Mouse (Mus musculus): Measurements from ENCODE around the gene Lgals2. TPM values are rescaled to one million over a fixed set of nuclear protein-coding genes. Genes with fewer than 3 reads are reported as not detected.
"Not testable (repeated sequence)": the region's sequence is repeated elsewhere in the genome, so short reads cannot be mapped to it uniquely, and the experiment has no call there.

Lgals2 gene
- total RNA-seq, 2 experiments from 2014 or later = not detected

DNA sequence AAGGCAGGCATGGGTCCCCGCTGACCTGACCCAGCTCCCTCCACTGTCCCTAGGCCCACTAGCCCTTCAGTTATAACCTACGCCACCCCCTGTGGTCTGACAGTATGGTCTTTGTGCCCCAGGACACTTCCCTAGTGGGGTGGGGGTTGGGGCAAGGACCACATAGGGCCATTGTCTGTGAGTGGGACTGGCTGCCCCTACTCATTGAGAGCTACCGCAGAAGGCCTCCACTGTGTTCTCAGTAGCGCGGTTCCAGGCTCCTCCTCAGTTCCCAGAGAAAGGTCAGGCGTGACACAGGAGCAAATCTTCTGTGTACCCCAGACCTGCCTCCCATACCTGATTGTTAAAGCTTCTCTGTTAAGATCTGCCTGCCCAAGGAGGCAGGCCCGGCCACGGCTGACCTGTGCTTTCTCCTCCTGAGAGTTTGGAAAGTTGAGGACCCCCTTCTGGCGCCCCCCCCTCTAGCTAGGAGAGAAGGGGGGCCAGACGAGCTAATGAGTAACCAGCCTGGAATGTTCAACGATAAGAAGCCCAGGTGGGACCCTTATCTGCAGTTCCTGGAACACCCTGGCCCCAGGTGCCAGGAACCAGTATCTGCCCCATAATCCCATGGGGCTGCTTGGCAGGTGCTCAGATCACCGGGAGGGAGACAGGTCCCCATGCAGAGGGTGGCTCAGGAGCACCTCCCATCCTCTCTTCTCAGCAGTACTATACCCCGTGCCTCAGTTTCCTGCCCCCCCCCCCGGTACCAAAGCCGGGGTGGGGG is 5.1 kb downstream of the Lgals2 start:
- DNase-seq (ENCODE audit: extremely low spot score in 1 of 2, low spot score in 2 of 2) = no peak
- no peak overlapping the region for H3K4me3 ChIP-seq
- TF ChIP-seq CTCF (IDR thresholded peaks at IDR 0.05) = no peak
- peak overlapping the region; percentile 50; the same call in 1 of the 2 replicates for H3K27ac ChIP-seq
- intact Hi-C loops (cut with DNase I) = no loop called here

DNA sequence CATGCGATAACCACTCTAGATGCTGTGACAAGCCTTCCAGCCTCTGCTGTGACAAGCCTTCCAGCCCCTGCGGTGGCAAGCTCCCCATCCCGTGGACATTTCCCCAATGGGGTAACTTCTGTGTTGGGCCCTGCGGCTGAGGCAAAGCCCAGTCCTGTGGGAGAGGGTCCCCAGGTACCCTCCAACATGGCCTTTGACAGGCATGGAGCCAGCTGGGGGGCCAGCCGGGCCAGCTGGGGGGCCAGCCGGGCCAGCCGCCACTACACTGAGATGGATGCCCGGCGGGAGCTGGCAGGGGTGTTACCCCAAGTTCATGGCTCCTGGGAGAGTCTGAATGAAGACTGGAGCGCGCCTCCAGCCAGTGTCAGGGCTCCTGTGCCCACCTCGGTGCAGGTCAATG is 5.8 kb downstream of the Lgals2 start:
- intact Hi-C loops (cut with DNase I) = loop anchor here (5.0 kb wide), 1 partner anchor 227 kb away; no protein-coding TSS in a partner anchor
- Histone ChIP-seq H3K4me3 (no peak overlapping the region), H3K27ac (no peak overlapping the region; the same call in 1 of the 2 replicates)
- DNase-seq (ENCODE audit: extremely low spot score in 1 of 2, low spot score in 2 of 2) = no peak
- TF ChIP-seq CTCF (IDR thresholded peaks at IDR 0.05) = no peak

DNA sequence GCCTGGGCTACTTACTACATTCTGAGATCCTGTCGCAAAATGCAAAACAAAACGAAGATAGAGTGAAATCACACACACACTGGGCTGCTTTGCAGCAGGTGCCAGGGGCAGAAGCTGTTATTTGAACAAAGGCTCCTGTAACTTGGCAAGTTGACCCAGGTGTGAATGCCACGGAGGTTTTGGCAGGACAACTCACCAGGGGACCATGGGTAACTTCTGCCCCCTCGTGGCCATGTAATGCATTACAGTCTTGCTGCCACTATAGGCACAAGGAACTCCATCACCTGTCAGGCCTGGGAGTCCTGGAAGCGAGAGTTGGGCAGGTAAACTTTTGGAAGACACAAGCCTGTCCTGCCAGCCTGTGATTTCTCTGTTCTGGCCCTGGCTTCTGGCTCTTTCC is 6.9 kb downstream of the Lgals2 start:
- 0 out of 2 replicates have a peak overlapping the region, but pooled peaks have one; percentile 6 for H3K27ac ChIP-seq
- intact Hi-C loops (cut with DNase I) = loop anchor here (1.0 to 5.0 kb wide), 2 partner anchors 22 to 226 kb away; no protein-coding TSS in a partner anchor

DNA sequence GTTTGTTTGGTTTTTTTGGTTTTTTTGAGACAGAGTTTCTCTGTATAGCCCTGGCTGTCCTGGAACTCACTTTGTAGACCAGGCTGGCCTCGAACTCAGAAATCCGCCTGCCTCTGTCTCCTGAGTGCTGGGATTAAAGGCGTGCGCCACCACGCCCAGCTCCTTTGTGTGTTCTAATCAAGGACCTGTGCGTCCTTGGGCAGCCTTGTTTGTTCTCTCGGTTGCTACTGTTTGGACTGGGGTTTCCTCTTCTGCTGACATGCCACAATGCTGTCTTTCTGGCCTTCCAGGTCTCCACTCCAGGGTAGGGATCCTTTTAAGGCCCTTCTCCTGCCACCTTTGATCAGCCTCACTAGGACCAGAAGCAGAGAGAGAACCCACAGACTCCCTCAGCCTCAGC is 8.5 kb downstream of the Lgals2 start:
- not testable (repeated sequence) for DNase-seq (ENCODE audit: extremely low spot score in 1 of 2, low spot score in 2 of 2); H3K4me3 ChIP-seq; H3K27ac ChIP-seq
- intact Hi-C loops (cut with DNase I) = loop anchor here (5.0 kb wide), 1 partner anchor 225 kb away; no protein-coding TSS in a partner anchor

More for the DNA sequence above, 6.9 kb downstream of the Lgals2 start:
- peak; percentile 72 to 83 for DNase-seq (ENCODE audit: extremely low spot score in 1 of 2, low spot score in 2 of 2)
- TF ChIP-seq CTCF (IDR thresholded peaks at IDR 0.05) = peak; percentile 95
- H3K4me3 ChIP-seq = no peak overlapping the region

DNA sequence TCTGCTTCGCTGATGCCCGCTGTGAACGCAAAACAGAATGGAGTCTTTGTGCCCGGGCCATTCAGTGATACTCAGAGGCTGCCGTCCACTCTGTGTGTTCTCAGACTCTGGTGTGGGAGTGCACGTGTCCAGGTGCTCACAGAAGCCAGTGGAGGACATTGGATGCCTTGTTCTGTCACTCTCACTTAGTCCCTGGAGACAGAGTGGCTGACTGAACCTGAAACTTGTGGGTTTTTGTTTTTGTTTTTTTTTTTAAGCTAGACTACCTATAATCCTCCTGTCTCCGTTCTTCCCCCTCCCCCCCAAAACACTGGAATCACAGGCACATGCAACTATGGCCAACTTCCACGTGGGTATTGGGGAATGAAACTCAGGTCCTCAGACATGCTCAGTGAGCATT is 9.0 kb downstream of the Lgals2 start:
- TF ChIP-seq CTCF (IDR thresholded peaks at IDR 0.05) = no peak
- Histone ChIP-seq H3K27ac (peak overlapping the region; percentile 66; the same call in 1 of the 2 replicates), H3K4me3 (no peak overlapping the region)
- intact Hi-C loops (cut with DNase I) = loop anchor here (5.0 kb wide), 1 partner anchor 224 kb away; no protein-coding TSS in a partner anchor
- no peak for DNase-seq (ENCODE audit: extremely low spot score in 1 of 2, low spot score in 2 of 2)

DNA sequence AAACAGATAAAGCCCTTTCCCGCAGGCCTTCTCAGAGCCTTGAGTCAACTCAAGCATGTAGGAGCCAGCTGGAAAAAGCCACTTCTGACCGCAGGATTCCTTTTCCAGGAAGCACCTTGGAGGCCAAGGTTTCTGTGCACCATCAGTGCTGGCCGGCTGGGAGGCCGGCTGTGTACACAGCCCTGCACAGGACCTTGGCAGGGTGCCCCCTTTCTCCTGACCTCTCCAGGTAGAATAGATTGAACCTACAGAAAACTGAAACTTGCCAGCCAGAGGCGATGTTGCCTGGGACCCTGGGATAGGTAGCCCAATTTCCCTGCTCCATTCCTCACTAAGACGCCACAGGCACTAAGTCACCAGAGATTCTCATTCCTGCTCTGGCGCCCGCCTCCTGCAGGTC is 9.5 kb downstream of the Lgals2 start:
- no peak for TF ChIP-seq CTCF (IDR thresholded peaks at IDR 0.05)
- DNase-seq (ENCODE audit: extremely low spot score in 1 of 2, low spot score in 2 of 2) = no peak
- intact Hi-C loops (cut with DNase I) = loop anchor here (5.0 kb wide), 1 partner anchor 224 kb away; no protein-coding TSS in a partner anchor
- no peak overlapping the region for H3K4me3 ChIP-seq
- peak overlapping the region; percentile 66 for H3K27ac ChIP-seq

DNA sequence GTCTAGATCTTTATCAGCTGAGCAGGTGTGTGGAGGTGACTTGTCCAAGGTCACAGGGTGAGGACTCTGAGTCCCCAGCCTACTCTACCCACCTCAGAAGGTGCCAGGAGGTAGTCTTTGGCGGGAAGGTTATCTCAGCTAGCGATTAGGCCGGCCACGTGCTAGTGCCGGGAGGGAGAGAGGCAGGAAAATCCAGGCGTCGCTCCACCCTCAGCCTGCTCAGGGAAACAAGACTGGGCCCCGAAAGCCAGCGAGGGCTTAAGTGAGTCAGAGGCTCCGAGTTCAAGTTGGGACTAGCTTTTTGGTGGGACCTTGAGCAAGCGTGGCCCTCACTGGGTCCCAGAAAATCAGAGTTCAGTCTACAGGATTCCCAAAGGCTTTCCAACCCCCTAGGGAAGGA is 10.0 kb downstream of the Lgals2 start:
- peak overlapping the region; percentile 66 for H3K27ac ChIP-seq
- intact Hi-C loops (cut with DNase I) = loop anchor here (5.0 kb wide), 1 partner anchor 223 kb away; no protein-coding TSS in a partner anchor
- TF ChIP-seq CTCF (IDR thresholded peaks at IDR 0.05) = no peak
- DNase-seq (ENCODE audit: extremely low spot score in 1 of 2, low spot score in 2 of 2) = no peak
- H3K4me3 ChIP-seq = peak overlapping the region; percentile 16; the same call in 1 of the 2 replicates

DNA sequence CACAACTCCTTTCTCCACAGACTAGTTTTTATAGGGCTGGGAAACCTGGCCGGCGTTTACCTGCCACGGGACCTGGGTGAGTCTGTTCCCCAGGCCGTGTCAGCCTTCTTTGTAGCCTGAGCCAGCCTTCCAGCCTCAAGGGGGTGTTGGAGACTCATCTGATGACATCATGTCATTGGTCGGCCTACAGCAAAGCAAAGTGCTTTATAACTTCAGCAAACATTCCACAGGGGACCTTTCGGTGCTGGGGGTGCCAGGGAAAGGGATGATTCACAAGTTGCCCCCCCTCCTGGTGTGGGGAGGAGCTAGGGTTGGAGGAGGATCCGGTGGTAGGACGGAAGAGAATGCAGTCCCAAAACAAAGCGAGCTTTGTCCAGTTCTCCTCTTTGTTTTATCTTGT is 10.5 kb downstream of the Lgals2 start:
- H3K27ac ChIP-seq = peak overlapping the region; percentile 95
- peak overlapping the region; percentile 43 for H3K4me3 ChIP-seq
- intact Hi-C loops (cut with DNase I) = loop anchor here (5.0 kb wide), 1 partner anchor 222 kb away; no protein-coding TSS in a partner anchor
- DNase-seq (ENCODE audit: extremely low spot score in 1 of 2, low spot score in 2 of 2) = no peak
- TF ChIP-seq CTCF (IDR thresholded peaks at IDR 0.05) = no peak; the same call in none of the 2 replicates

DNA sequence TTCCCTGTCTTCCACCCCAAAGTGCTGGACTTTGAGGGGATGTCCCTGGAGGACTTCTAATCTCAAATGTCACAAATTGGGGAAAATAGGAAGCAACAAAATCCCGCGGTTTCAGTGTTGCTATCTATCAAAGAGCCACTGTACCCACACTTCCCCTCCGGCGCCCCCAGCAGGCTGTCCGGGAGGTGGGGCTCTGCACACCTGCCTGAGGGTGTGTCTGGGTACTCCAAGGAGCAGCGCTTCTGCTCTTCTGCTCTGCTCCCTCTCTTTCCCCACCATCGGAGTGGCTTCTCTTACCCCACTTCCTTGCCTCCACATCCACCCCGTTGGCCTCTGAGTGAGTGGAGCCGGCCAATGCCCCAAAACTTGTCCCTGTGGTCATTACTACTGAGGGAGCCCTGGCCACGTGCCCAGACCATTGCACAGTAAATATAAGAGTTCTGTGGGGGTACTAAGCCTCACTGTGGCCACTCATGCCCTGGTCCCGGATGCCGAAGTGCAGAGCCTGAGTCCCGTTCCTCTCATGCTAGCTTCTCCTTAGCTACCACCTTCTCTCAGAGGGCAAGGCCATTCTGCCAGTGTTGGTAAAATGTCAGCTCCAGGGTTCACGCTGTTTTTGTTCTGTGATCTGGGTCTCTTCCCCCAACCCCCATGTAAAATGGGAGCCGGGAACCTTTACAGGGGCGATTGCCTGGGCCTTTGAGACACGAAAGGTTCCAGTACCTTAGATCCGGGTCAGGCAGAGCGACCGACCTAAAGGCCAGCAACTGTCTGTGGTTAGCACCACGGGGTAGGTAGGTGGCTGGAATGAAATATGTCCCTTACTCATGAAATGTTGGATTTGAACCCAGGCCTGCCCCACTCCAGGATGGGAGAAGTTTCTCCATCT is 11.5 kb downstream of the Lgals2 start:
- no peak for DNase-seq (ENCODE audit: extremely low spot score in 1 of 2, low spot score in 2 of 2)
- TF ChIP-seq CTCF (IDR thresholded peaks at IDR 0.05) = no peak; the same call in none of the 2 replicates
- intact Hi-C loops (cut with DNase I) = no loop called here
- peak overlapping the region; percentile 43 for H3K4me3 ChIP-seq
- H3K27ac ChIP-seq = peak overlapping the region; percentile 95

DNA sequence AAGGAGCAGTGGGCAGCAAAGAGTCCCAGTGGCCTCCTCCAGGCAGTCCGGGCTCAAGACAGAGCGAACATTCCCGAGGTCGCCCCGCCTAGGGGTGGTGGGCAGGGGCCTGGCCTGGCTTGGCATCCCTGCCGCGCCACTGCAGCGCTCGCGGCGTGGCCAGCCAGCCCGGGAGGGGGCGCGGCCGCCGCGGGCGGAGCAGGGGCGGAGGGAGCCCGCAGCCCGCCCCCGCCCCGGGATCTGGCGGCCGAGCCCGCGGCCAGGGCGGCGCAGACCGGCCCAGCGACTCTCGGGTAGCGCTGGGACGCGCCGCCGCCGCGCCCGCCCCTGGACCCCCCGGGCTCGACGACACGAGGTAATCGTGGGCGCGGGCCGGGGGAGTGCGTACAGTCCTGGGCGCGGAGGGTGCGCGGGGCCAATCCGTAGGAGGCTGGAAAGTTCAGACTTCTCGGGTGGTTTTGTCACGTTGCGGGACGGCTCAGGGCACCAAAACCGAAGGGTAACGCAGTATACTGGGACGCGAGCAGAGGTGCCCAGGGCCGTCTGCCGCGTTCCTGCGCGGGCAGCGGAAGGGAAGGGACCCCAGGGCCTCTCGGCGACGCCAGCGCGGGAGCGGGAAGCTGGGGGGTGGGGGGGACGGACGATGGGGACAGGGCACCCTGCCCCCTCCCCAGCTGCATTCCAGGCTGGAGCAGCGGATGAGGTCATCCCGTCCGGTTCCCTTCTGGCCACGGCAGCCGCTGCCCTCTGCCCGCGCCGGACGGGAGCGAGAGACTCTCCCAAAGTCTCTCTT is 12.8 kb downstream of the Lgals2 start, which contains the start of gene Cdc42ep1:
TSS of gene Cdc42ep1 (plus strand) at position 254 of the 793 bp plus-strand sequence.
- intact Hi-C loops (cut with DNase I) = no loop called here
- no peak; the same call in none of the 2 replicates for TF ChIP-seq CTCF (IDR thresholded peaks at IDR 0.05)
- Histone ChIP-seq H3K4me3 (peak within 1 kb of the TSS; percentile 43), H3K27ac (peak within 1 kb of the TSS; percentile 95)
- DNase-seq (ENCODE audit: extremely low spot score in 1 of 2, low spot score in 2 of 2) = peak in 1 of 2 experiments; percentile 54

Measured in left cerebral cortex, adult 2 months (tissue).